Mouse (Mus musculus) E14TG2a.4 (cell line): Measurements from ENCODE around the gene Atp2c2.

ENCODE experiments used
- CTCF ChIP-seq: conservative IDR thresholded peaks from 2 replicates; pipeline ENCODE4 v1.5.1; 2014; ENCODE audit warnings: low read length
- NANOG ChIP-seq: IDR thresholded peaks from 2 replicates; pipeline ENCODE4 v1.6.1; 2014; ENCODE audit warnings: borderline replicate concordance, low read length, mixed read lengths
- POU5F1 ChIP-seq: IDR thresholded peaks from 2 replicates; pipeline ENCODE4 v1.6.1; 2014; ENCODE audit warnings: low read length, borderline replicate concordance

GRCm38 (mm10) chr8:119702965-119703364 lies 3.2 kb downstream of the Atp2c2 start:
- TF ChIP-seq CTCF (no peak), NANOG (no peak), POU5F1 (no peak)
